Mouse (Mus musculus): ENCODE results near the gene Inpp5b.

Inpp5b gene

DNA sequence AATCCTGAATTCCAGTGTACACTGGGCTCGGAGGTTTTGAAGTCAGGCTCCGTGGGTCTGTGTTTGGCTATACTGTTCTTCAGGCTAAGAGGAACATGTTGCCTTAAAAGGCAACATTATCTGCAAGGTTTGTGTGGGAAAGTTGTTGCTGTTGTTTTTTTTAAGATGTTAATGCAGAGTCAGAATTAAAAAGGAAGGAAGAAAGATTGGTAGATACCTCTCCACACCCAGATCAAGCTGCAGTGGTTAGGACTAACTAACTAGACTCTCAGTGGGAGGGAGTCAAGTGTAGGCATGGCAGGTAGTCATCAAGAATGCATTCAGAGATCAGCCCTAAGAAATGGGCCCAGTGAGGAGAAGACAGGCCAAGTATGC, 24.9 kb downstream of the Inpp5b start:
- no peak for DNase-seq

DNA sequence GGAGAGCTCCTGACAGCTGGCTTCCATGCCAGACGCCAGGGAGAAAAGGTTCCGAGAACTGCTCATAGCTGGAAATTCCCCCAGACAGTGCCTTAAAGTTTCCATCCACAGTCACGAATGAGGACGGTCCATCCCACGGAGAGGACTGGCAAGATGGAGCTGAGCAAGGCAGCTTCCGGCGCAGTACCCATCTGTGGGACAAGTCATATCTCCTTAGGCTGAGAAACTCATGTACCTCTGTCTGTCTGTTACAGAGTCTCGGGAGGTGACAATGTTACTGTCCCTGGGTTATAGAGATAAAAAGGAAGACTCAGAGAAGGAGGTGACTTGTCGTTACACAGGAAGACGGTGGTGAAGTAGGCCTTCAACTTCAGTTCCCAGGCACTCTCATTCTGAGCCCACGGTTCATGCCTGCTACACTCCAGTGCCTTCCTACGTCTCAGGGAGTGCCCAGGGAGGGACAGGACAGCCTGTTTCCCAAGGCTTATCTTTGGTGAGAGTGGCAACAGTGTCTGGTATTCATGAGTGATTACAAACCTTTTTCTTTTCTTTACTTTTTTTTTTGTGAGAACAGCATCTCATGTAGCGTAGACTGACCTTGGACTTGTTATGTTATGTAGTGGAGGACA, 27.4 kb downstream of the Inpp5b start:
- DNase-seq: no peak

- no peak for DNase-seq
Observed at GRCm38 (mm10) chr4:124770624-124771023, 29.0 kb downstream of the Inpp5b start.

- no peak for DNase-seq
Observed at GRCm38 (mm10) chr4:124772125-124772524, 30.5 kb downstream of the Inpp5b start.

DNA sequence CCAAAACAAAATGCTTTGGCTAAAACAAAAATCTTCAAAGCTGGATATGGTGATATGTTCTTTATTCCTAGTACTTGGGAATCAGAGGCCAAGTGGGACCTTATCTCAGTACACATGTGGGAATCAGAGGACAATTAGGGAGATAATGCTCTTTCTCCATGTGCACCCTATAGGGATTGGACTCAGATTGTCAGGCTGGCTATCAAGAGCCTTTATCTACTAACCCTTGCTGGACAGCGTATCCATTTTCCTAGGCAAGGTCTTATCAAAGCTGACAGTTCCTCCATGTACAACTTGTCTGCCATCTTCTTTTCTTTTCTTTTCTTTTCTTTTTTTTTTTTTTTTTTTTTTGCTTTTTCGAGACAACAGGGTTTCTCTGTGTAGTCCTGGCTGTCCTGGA, 31.8 kb downstream of the Inpp5b start:
- no peak for DNase-seq

GRCm38 (mm10) chr4:124773995-124774394, 32.3 kb downstream of the Inpp5b start:
- DNase-seq: no peak

GRCm38 (mm10) chr4:124774429-124774828, 32.8 kb downstream of the Inpp5b start:
- DNase-seq: no peak

DNA sequence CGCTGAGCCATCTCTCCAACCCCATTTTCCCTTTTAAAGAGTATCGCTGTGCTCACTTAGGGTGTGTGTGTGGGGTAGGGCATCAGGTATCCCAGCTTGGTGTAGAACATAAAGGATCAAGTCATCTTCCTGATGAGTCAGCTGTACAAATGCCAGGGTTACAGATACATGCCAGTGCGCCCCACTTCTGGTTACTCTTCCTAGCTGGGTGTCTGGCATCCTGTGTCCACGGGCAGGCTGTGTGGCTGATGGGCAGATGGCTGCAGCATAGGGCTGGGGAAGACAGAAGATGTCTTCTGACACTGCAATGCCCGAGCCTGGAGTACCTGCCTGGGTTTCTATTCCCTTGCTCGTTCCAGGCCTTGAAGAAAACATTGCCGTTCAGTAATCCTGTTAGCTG, 39.7 kb downstream of the Inpp5b start:
- DNase-seq: no peak

DNA sequence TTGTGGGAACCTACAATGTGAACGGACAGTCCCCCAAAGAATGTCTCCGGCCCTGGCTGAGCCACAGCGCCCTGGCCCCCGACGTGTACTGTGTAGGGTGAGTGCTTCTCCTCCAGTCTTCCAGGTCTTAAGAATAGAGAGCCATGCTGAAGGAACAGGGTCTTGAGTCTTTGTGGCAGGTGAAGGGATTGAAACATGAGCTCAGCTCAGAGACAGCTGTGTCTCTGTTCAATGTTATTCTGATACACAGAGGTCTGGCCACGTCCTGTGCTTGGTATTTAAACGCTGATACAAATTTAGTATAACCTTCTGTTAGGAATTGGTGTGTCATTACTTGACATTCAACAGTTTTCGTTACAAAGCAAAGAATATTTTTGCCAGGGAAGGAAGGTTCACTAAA, 40.7 kb downstream of the Inpp5b start:
- no peak for DNase-seq

GRCm38 (mm10) chr4:124783937-124784336, 42.3 kb downstream of the Inpp5b start:
- no peak for DNase-seq

GRCm38 (mm10) chr4:124790013-124790412, 48.4 kb downstream of the Inpp5b start:
- peak in 1 of 2 experiments; percentile 20 for DNase-seq

- no peak for DNase-seq
Observed at GRCm38 (mm10) chr4:124792114-124792513, 50.5 kb downstream of the Inpp5b start.

DNA sequence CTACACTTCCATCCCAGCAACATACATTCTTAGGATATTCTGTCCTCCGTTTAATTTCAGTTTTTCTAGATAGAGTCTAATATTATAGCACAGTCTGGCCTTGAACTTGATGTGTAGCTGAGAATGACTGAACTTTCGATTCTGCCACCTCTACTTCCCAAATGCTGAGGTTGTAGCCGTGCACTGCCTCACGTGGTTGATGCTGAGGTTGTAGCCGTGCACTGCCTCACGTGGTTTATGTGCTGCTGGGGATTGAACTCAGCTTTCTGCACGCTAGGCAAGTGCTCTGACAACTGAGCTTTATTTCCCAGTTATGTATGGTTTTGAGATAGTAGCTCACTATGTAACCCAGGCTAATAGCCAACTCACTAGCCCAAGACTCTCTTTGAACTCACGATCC, 54.5 kb downstream of the Inpp5b start:
- no peak for DNase-seq

DNA sequence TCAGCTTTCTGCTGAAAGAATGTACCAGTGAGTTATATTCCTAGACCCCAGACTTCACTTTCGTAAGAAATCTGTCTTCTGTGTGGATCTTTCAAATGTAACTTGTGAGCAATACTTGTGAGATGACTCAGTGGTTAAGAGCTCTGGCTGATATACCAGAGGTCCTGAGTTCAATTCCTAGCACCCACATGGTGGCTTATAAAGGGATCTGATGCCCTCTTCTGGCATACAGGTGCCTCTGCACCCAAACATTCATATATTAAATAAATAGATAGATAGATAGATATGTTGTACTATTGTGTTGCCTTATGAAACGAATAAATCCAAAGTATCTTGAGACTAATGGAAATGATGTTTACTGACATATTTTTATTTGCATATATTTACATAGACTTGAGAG, 55.3 kb downstream of the Inpp5b start:
- no peak for DNase-seq

GRCm38 (mm10) chr4:124801552-124802308, 60.1 kb downstream of the Inpp5b start, which contains the start of gene Mtf1:
Mtf1 (plus strand) TSS chr4:124802104.
- peak; percentile 92 to 96 for DNase-seq

DNA sequence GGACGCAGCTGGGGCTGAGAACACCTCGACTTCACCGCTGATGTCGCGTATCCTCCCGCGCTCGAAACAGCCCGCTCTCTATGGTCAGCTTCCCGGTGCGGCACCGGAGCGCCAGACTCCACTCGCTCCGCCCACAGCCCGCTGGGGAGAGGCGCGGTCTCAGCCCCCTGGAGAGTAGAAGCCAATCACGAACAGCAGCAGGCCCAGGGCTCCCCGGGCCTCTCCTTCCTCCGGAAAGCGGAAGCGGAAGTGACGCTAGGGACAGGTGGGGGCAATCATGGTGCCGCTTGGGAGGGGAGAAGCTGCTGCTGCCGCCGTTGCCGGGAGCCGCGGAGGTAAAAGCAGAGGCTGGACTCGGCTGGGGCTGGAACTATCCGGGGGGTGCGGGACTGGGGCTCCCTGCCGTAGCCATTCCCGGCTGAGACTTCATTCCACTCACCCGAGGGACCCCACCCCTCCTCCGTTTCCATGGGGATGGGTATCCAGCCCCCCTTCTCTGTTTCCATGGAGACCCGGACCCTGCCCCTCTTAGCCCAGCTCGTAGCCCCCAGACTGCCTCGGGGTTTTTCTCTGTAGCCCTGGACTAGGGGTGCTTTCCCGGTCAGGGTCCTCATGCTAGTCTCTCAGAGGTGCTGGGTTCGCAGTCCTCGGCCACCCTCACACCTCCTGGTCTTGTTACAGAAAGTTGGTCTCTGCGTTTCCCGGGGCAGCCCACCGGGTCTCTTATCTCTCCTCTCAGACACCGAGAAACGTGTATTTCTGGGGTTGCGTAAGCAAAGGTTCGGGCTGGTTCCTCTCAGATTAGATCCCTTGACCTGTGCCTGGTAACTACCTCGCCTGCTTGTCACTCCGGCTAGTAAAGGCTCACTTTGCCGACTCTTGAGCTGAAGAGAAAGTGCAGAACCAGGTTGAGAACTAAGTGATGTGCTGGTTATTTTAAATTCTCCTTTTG, 60.9 kb downstream of the Inpp5b start:
- peak; percentile 96 to 99 for DNase-seq

DNA sequence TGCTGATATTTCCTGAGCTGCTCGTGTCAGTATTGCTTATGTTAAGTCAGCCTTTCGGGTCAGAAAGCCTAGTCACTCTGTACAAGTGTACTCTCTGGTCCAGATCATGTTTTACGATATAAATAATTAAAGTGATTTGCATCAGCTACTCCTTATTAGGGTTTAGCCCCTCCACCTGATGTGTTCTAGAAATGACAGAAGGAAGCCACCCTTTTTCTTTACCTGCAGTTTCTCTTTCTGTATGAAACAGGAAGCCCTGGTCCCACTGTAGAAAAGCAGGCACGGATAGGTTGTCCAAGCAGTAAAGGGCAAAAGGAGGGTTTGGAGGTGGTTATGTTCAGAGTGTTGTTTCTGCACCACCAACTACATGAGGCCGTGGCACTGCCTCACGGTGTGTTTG, 61.8 kb downstream of the Inpp5b start:
- DNase-seq: no peak

DNA sequence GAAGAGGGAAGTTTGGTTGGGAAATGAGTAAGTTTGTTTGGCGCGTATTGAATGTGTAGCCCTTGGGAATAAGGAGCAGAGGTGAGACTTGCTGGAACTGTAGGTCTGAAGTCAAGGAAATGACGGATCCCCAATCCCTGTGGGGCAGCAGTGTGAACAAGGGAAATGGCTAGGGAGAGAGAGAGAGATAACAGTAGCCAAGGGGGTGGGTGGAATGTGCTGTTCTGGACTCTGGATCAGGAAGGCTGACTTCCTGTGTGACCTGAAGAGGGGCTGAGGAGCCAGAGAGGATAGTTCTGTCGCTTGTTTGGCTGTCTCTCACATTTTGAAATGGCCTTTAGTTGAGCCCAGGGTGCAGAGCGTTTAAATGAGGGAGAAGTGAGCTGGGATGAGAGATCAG, 66.9 kb downstream of the Inpp5b start:
- peak; percentile 30 to 66 for DNase-seq

DNA sequence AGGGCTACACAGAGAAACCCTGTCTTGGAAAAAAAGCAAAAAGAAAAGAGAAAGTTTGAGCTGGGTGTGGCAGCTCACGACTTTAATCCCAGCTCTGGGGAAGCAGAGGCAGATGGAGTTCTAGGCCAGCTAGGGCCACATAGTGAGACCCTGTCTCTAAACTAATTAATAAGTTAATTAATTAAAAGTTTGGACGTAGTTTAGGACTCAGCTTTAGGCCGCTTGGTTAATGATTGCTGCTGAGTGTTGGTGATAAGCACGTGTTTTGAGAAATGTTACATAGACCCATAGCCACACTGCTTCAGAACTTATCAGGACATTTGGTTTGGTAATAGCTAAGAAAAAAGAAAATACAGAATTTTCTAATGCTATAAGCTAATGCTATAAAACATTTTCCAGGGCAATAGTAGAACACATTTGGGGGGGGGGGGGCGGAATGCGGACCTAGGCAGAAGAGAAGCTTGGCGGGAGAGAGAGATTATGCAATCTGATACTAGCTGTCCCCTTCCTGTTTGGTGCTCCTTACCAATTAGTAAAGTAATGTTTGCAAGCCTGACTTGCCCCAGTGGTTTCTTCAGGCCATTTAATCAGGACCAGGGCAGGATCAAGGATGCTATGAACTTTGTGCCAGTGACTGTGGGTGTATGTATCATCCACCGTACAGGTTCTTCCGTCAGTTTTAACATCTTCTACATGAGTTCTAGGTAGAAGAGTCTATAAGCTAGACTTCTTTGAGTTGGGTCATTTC, 67.7 kb downstream of the Inpp5b start:
- DNase-seq: peak; percentile 51 to 56

DNA sequence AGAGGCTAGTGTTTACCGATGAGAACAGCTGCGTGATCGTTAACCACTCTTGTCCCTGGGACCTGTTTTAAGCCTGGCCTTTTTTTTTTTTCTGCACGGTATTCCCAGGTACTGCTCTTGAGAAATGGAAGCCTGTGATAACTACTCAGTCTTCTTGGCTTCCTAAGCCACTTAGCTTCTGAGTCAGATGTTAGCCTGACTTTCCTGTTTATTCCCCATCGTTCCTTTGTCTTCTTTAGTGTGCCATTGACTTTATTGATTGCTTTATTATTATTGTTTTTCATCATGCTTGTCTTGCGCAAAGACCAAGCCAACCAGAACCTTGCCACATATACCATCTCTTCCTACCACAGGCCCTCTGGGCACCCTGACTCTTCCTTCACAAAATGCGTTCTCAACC, 68.4 kb downstream of the Inpp5b start:
- no peak for DNase-seq

DNA sequence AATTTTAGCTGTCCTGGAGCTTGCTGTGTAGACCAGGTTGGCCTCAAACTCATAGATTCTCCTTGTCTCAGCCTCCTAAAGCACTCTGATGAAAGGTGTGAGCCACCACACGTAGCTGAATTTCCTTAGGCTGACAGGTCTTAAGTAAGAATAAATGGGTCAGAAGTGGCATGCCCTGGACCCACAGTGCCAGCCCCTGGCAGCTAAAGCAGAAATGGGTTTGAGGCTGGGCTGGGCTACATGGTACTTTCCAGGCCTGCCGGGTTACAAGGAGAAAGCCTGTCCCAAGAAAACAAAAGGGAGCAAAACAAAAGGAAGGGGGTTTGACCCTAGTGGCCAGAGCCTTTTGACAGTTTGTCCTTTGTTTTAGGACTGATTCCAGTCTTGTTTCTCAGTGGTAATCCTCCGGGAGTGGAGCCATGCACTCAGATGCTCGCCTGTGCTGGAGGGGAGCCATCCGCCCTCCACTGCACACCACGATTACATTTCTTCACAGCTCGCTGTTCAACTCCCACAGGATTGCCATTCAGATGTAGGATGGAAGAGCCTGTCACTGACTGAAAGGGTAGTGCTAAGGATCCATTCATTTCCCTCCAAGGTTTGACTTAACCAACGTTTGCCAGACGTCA, 69.8 kb downstream of the Inpp5b start:
- DNase-seq: no peak

- no peak for DNase-seq
Observed at GRCm38 (mm10) chr4:124815901-124816300, 74.3 kb downstream of the Inpp5b start.
